Mouse (Mus musculus): ENCODE data around the gene Car15.

- TF ChIP-seq POLR2A (IDR thresholded peaks at IDR 0.05; ENCODE audit: insufficient read length, low read depth) (no peak), REST (IDR thresholded peaks at IDR 0.05; ENCODE audit: insufficient read depth, insufficient read length) (no peak), CEBPB (IDR thresholded peaks at IDR 0.05; ENCODE audit: insufficient read depth, poor library complexity, severe bottlenecking) (no peak)
These were observed 11.3 kb upstream of the Car15 start for GRCm38 (mm10) chr16:17849486-17849885.

Measured in myocyte (in vitro differentiated cells).